Mouse (Mus musculus) left cerebral cortex, adult 11 months (tissue): ENCODE measurements at regions not wholly inside any gene's neighbourhood (a gene's known extent, or its start where the extent isn't known, plus 50 kb on each side); places are given as distances from the start of the nearest gene placed in this dataset.

ENCODE experiments used
- DNase-seq: peaks from one replicate; pipeline ENCODE4 v3.0.0; 2022; ENCODE audit warnings: low spot score

DNA sequence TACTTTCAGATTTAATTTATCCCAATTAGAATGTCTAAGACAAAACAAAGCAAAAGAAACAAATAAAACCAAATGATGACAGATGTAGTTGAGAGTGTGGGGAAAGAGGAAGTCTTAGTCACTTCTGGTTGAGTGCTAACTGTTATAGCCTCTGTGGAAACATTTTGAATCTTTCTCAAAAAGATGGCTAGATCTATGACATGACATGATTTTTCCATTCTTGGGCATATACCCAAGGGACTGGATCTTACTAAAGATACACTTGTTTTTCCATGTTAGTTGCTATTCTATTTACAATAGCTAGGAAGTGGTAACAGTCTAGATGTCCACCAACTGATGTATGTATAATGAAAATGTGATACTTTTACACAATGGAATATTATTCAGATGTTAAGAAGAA lies 57.9 kb upstream of the Olfr1507 start:
- DNase-seq: no peak

DNA sequence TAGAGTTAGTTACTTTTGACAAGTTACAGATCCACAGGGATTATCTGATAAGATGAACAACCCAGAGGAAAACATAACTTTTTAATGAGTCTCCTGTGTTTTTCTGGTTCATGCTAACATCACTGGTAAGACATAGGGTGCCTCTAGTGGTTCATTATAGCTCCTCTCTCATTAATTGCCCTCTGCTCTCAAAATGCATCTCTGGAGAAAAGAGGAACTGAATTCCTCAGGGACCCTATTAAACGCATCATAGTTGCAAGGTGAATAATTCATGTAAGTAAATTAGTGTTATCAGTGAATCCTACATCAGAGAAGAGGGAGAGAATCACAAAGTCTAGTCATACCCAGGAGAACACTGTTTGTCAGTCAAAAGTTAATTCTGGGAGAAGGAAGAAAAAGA lies 52.4 kb upstream of the Olfr1507 start:
- DNase-seq: no peak
